Mouse (Mus musculus): ENCODE measurements around the gene Ugt1a2. TPM values are rescaled to one million over a fixed set of nuclear protein-coding genes. Genes with fewer than 3 reads are reported as not detected.

The Ugt1a2 gene
- total and polyA plus RNA-seq, 3 experiments, result not detected

GRCm38 (mm10) chr1:88215466-88216380 is 15.3 kb downstream of the Ugt1a2 start:
- Histone ChIP-seq H3K79me2 (replicated peaks; ENCODE audit: control insufficient read depth, insufficient read depth, low read length) (no peaks in the 10 kb centered on the region), H3K4me3 (no peak overlapping the region), H3K4me1 (ENCODE audit: control insufficient read depth, insufficient read depth, low read length) (no peaks in the 10 kb centered on the region), H3K27me3 (ENCODE audit: control insufficient read depth, insufficient read depth, low read length) (no peaks in the 10 kb centered on the region), H3K36me3 (ENCODE audit: control insufficient read depth, insufficient read depth, low read length) (no peaks in the 10 kb centered on the region), H3K9ac (ENCODE audit: low read depth, low read length) (no peak overlapping the region), H3K27ac (no peak overlapping the region)
- intact Hi-C loops (cut with DNase I), result no loop called here
- WGBS, result 61% methylated on average over 10 of the region's 10 CpGs
- no peak for TF ChIP-seq EP300 (IDR thresholded peaks at IDR 0.05; ENCODE audit: insufficient read depth, low read depth, low read length)
- no peak for TF ChIP-seq CTCF (IDR thresholded peaks at IDR 0.05)
- no peak for TF ChIP-seq POLR2A (IDR thresholded peaks at IDR 0.05; ENCODE audit: insufficient read depth, low read depth, low read length)
- DNase-seq, result no peak

GRCm38 (mm10) chr1:88216551-88216950 is 16.1 kb downstream of the Ugt1a2 start:
- intact Hi-C loops (cut with DNase I), result no loop called here
- Histone ChIP-seq H3K4me3 (no peak overlapping the region), H3K9ac (ENCODE audit: low read depth, low read length) (no peak overlapping the region), H3K4me1 (ENCODE audit: control insufficient read depth, insufficient read depth, low read length) (no peaks in the 10 kb centered on the region), H3K36me3 (ENCODE audit: control insufficient read depth, insufficient read depth, low read length) (no peaks in the 10 kb centered on the region), H3K79me2 (replicated peaks; ENCODE audit: control insufficient read depth, insufficient read depth, low read length) (no peaks in the 10 kb centered on the region), H3K27me3 (ENCODE audit: control insufficient read depth, insufficient read depth, low read length) (no peaks in the 10 kb centered on the region), H3K27ac (no peak overlapping the region)
- TF ChIP-seq CTCF (IDR thresholded peaks at IDR 0.05) (no peak), EP300 (IDR thresholded peaks at IDR 0.05; ENCODE audit: insufficient read depth, low read depth, low read length) (no peak), POLR2A (IDR thresholded peaks at IDR 0.05; ENCODE audit: insufficient read depth, low read depth, low read length) (no peak)
- WGBS, result 49% methylated on average over 2 of the region's 2 CpGs
- no peak for DNase-seq

- no peak overlapping the region for H3K4me3 ChIP-seq
- WGBS, result 48% methylated on average over 2 of the region's 2 CpGs
- H3K27me3 ChIP-seq (ENCODE audit: control insufficient read depth, insufficient read depth, low read length), result no peaks in the 10 kb centered on the region
- no peaks in the 10 kb centered on the region for H3K79me2 ChIP-seq (replicated peaks; ENCODE audit: control insufficient read depth, insufficient read depth, low read length)
- H3K27ac ChIP-seq, result no peak overlapping the region
- H3K4me1 ChIP-seq (ENCODE audit: control insufficient read depth, insufficient read depth, low read length), result no peaks in the 10 kb centered on the region
- intact Hi-C loops (cut with DNase I), result no loop called here
- H3K36me3 ChIP-seq (ENCODE audit: control insufficient read depth, insufficient read depth, low read length), result no peaks in the 10 kb centered on the region
- H3K9ac ChIP-seq (ENCODE audit: low read depth, low read length), result no peak overlapping the region
- peak in 1 of 2 experiments; percentile 20 for DNase-seq
- peak; percentile 31 for TF ChIP-seq CTCF (IDR thresholded peaks at IDR 0.05)
- no peak for TF ChIP-seq EP300 (IDR thresholded peaks at IDR 0.05; ENCODE audit: insufficient read depth, low read depth, low read length)
- TF ChIP-seq POLR2A (IDR thresholded peaks at IDR 0.05; ENCODE audit: insufficient read depth, low read depth, low read length), result no peak
Observed at GRCm38 (mm10) chr1:88217144-88217543, 16.7 kb downstream of the Ugt1a2 start.

GRCm38 (mm10) chr1:88217576-88217975 is 17.2 kb downstream of the Ugt1a2 start:
- Histone ChIP-seq H3K79me2 (replicated peaks; ENCODE audit: control insufficient read depth, insufficient read depth, low read length) (no peaks in the 10 kb centered on the region), H3K27ac (no peak overlapping the region), H3K27me3 (ENCODE audit: control insufficient read depth, insufficient read depth, low read length) (no peaks in the 10 kb centered on the region), H3K9ac (ENCODE audit: low read depth, low read length) (no peak overlapping the region), H3K36me3 (ENCODE audit: control insufficient read depth, insufficient read depth, low read length) (no peaks in the 10 kb centered on the region), H3K4me1 (ENCODE audit: control insufficient read depth, insufficient read depth, low read length) (no peaks in the 10 kb centered on the region), H3K4me3 (no peak overlapping the region)
- no peak for TF ChIP-seq POLR2A (IDR thresholded peaks at IDR 0.05; ENCODE audit: insufficient read depth, low read depth, low read length)
- no peak for TF ChIP-seq CTCF (IDR thresholded peaks at IDR 0.05)
- no peak for TF ChIP-seq EP300 (IDR thresholded peaks at IDR 0.05; ENCODE audit: insufficient read depth, low read depth, low read length)
- no peak for DNase-seq
- 34% methylated on average over 3 of the region's 3 CpGs for WGBS
- intact Hi-C loops (cut with DNase I), result no loop called here

GRCm38 (mm10) chr1:88218051-88218450 is 17.6 kb downstream of the Ugt1a2 start:
- no peaks in the 10 kb centered on the region for H3K79me2 ChIP-seq (replicated peaks; ENCODE audit: control insufficient read depth, insufficient read depth, low read length)
- no peak overlapping the region for H3K9ac ChIP-seq (ENCODE audit: low read depth, low read length)
- intact Hi-C loops (cut with DNase I), result no loop called here
- peak in 1 of 2 experiments; percentile 31 for DNase-seq
- no peaks in the 10 kb centered on the region for H3K36me3 ChIP-seq (ENCODE audit: control insufficient read depth, insufficient read depth, low read length)
- no peaks in the 10 kb centered on the region for H3K4me1 ChIP-seq (ENCODE audit: control insufficient read depth, insufficient read depth, low read length)
- no peaks in the 10 kb centered on the region for H3K27me3 ChIP-seq (ENCODE audit: control insufficient read depth, insufficient read depth, low read length)
- H3K4me3 ChIP-seq, result no peak overlapping the region
- 65% methylated on average over 9 of the region's 9 CpGs for WGBS
- H3K27ac ChIP-seq, result no peak overlapping the region
- TF ChIP-seq CTCF (IDR thresholded peaks at IDR 0.05), result no peak
- no peak for TF ChIP-seq EP300 (IDR thresholded peaks at IDR 0.05; ENCODE audit: insufficient read depth, low read depth, low read length)
- no peak for TF ChIP-seq POLR2A (IDR thresholded peaks at IDR 0.05; ENCODE audit: insufficient read depth, low read depth, low read length)

GRCm38 (mm10) chr1:88218591-88218990 is 18.2 kb downstream of the Ugt1a2 start:
- Histone ChIP-seq H3K79me2 (replicated peaks; ENCODE audit: control insufficient read depth, insufficient read depth, low read length) (no peaks in the 10 kb centered on the region), H3K27me3 (ENCODE audit: control insufficient read depth, insufficient read depth, low read length) (no peaks in the 10 kb centered on the region), H3K36me3 (ENCODE audit: control insufficient read depth, insufficient read depth, low read length) (no peaks in the 10 kb centered on the region), H3K27ac (no peak overlapping the region), H3K9ac (ENCODE audit: low read depth, low read length) (no peak overlapping the region), H3K4me1 (ENCODE audit: control insufficient read depth, insufficient read depth, low read length) (no peaks in the 10 kb centered on the region), H3K4me3 (no peak overlapping the region)
- no peak for TF ChIP-seq EP300 (IDR thresholded peaks at IDR 0.05; ENCODE audit: insufficient read depth, low read depth, low read length)
- TF ChIP-seq CTCF (IDR thresholded peaks at IDR 0.05), result no peak
- no peak for TF ChIP-seq POLR2A (IDR thresholded peaks at IDR 0.05; ENCODE audit: insufficient read depth, low read depth, low read length)
- no peak for DNase-seq
- WGBS, result 45% methylated on average over 4 of the region's 4 CpGs
- intact Hi-C loops (cut with DNase I), result no loop called here

Data from heart, adult 2 months (tissue).